ENCODE assay signal across 10 mouse cellular contexts in genomic region chr17:30194629-30195445, GRCm38 (mm10).
DNase-seq lines count a peak whose midpoint lies in the region; ATAC-seq and TF ChIP-seq lines count a peak whose summit lies in the region.
"Had no signal": no experiment of that assay in that cellular context is flagged by ENCODE, and none has a peak within 500 bp of the region (broad histone marks: within the 10 kb centered on the region; RNA-seq: fewer than 3 reads in every experiment).

No protein-coding gene starts in this region.

- H3K9ac ChIP-seq in kidney, embryonic 15.5 days: no peak overlapping the region
- H3K9ac ChIP-seq in heart, embryonic 15.5 days: no peak overlapping the region
- H3K9ac ChIP-seq in liver, embryonic 14.5 days (replicated peaks): no peak overlapping the region
- H3K9ac ChIP-seq: limb, embryonic 12.5 days had no signal

- WGBS in kidney, embryonic 15.5 days: 64% methylated on average over 11 of the region's 11 CpGs
- 54% methylated on average over 11 of the region's 11 CpGs for WGBS in heart, embryonic 15.5 days
- 74% methylated on average over 11 of the region's 11 CpGs for WGBS in liver, embryonic 14.5 days (ENCODE audit: insufficient replicate concordance)

- peaks cover 71% of the 10 kb centered on the region for H3K4me1 ChIP-seq in kidney, embryonic 15.5 days
- H3K4me1 ChIP-seq in heart, embryonic 15.5 days (replicated peaks): peaks cover 91% of the 10 kb centered on the region
- no peaks in the 10 kb centered on the region for H3K4me1 ChIP-seq in liver, embryonic 14.5 days (replicated peaks; ENCODE audit: control insufficient read depth in 2 of 2, insufficient read depth in 2 of 2, low read length in 1 of 2)

- H3K27me3 ChIP-seq in kidney, embryonic 15.5 days: no peaks in the 10 kb centered on the region
- H3K27me3 ChIP-seq in heart, embryonic 15.5 days: no peaks in the 10 kb centered on the region
- no peaks in the 10 kb centered on the region for H3K27me3 ChIP-seq in liver, embryonic 14.5 days (ENCODE audit: control insufficient read depth, insufficient read depth, low read length)
- H3K27me3 ChIP-seq: limb, embryonic 12.5 days had no signal

- no peak for TF ChIP-seq EP300 in liver, embryonic 14.5 days (IDR thresholded peaks at IDR 0.05; ENCODE audit: low read depth)

- DNase-seq in kidney, adult 8-10 months: peak; percentile 47 to 52
- peak; percentile 15 for DNase-seq in urinary bladder, adult 2 months (ENCODE audit: low spot score)
- DNase-seq in urinary bladder, postnatal 36 days (ENCODE audit: low spot score in 2 of 2): no peak
- DNase-seq in liver, embryonic 14.5 days (ENCODE audit: low read depth in 3 of 3, low spot score in 3 of 3): no peak

- ATAC-seq in kidney, embryonic 15.5 days (replicated peaks; ENCODE audit: low FRiP score): no peak
- ATAC-seq in heart, embryonic 15.5 days (replicated peaks; ENCODE audit: insufficient number of reproducible peaks, insufficient read depth, low FRiP score, low read depth): no peak
- ATAC-seq in liver, embryonic 14.5 days (ENCODE audit: insufficient read depth): no peak
- ATAC-seq in erythroblast, adult 5-6 weeks (replicated peaks; ENCODE audit: low FRiP score, poor library complexity, severe bottlenecking): no peak
- ATAC-seq in cerebellum, adult (ENCODE audit: insufficient number of reproducible peaks, low FRiP score, low TSS enrichment): no peak

- H3K36me3 ChIP-seq in kidney, embryonic 15.5 days: peaks cover 24% of the 10 kb centered on the region
- no peaks in the 10 kb centered on the region; the same call in 1 of the 2 replicates for H3K36me3 ChIP-seq in heart, embryonic 15.5 days
- H3K36me3 ChIP-seq in liver, embryonic 14.5 days (replicated peaks; ENCODE audit: control insufficient read depth, insufficient read depth, low read depth): no peaks in the 10 kb centered on the region

- TF ChIP-seq CTCF in liver, embryonic 14.5 days (IDR thresholded peaks at IDR 0.05; ENCODE audit: low read depth): peak; percentile 23; the same call in 1 of the 2 replicates

- no peaks in the 10 kb centered on the region for H3K9me3 ChIP-seq in kidney, embryonic 15.5 days (replicated peaks)
- no peaks in the 10 kb centered on the region for H3K9me3 ChIP-seq in heart, embryonic 15.5 days (replicated peaks)
- no peaks in the 10 kb centered on the region for H3K9me3 ChIP-seq in liver, embryonic 14.5 days (ENCODE audit: control insufficient read depth, low read length)
- H3K9me3 ChIP-seq: limb, embryonic 12.5 days had no signal

- no peak overlapping the region for H3K27ac ChIP-seq in kidney, embryonic 15.5 days
- H3K27ac ChIP-seq in heart, embryonic 15.5 days: peak overlapping the region; percentile 77
- no peak overlapping the region for H3K27ac ChIP-seq in liver, embryonic 14.5 days

- no peak overlapping the region for H3K4me2 ChIP-seq in kidney, embryonic 15.5 days
- no peak overlapping the region for H3K4me2 ChIP-seq in heart, embryonic 15.5 days
- no peak overlapping the region for H3K4me2 ChIP-seq in liver, embryonic 14.5 days (ENCODE audit: low read depth)
- H3K4me2 ChIP-seq: limb, embryonic 12.5 days had no signal

- no peak overlapping the region for H3K4me3 ChIP-seq in kidney, embryonic 15.5 days (replicated peaks)
- no peak overlapping the region for H3K4me3 ChIP-seq in heart, embryonic 15.5 days
- H3K4me3 ChIP-seq in liver, embryonic 14.5 days (ENCODE audit: insufficient read depth in 1 of 2, low read depth in 2 of 2, low read length in 2 of 2): no peak overlapping the region
- H3K4me3 ChIP-seq: erythroblast, embryonic 14.5 days; limb, embryonic 12.5 days had no signal

Comparison
In these comparisons a context has a peak if more than half of its experiments do, and no peak if none do; other contexts are left out.
1. DNase-seq: peak in kidney, adult 8-10 months (2 of 2) and urinary bladder, adult 2 months (single experiment); none in urinary bladder, postnatal 36 days (0 of 2) and liver, embryonic 14.5 days (0 of 3).